Mouse (Mus musculus) liver, embryonic 12.5 days (tissue): ENCODE results near the gene Fcgbp. TPM values are rescaled to one million over a fixed set of nuclear protein-coding genes. Genes with fewer than 3 reads are reported as not detected.
"Not testable (repeated sequence)": the region's sequence is repeated elsewhere in the genome, so short reads cannot be mapped to it uniquely, and the experiment has no call there.

ENCODE experiments used
- ATAC-seq: fragments of 200-750 bp; cut with Nextera tagmentation; 2 replicates; pipeline ENCODE4 v1.8.0; 2017; ENCODE audit warnings: moderate number of reproducible peaks, mild to moderate bottlenecking, moderate library complexity
- H3K27ac ChIP-seq: fragments of 300-500 bp; sonication (generic); 2 replicates; pipeline ENCODE4 v1.5.1; 2016; ENCODE audit warnings: mild to moderate bottlenecking
- H3K27me3 ChIP-seq: fragments of 300-500 bp; sonication (generic); replicated peaks from 2 replicates; pipeline ENCODE4 v1.6.1; 2016; ENCODE audit warnings: mild to moderate bottlenecking, moderate library complexity
- H3K36me3 ChIP-seq: fragments of 300-500 bp; sonication (generic); 2 replicates; pipeline ENCODE4 v1.6.1; 2016; ENCODE audit warnings: mild to moderate bottlenecking, moderate library complexity
- H3K4me1 ChIP-seq: fragments of 300-500 bp; sonication (generic); 2 replicates; pipeline ENCODE4 v1.6.1; 2016
- H3K4me2 ChIP-seq: fragments of 300-500 bp; sonication (generic); 2 replicates; pipeline ENCODE4 v1.6.1; 2016; ENCODE audit warnings: mild to moderate bottlenecking, moderate library complexity
- H3K4me3 ChIP-seq: fragments of 300-500 bp; sonication (generic); 2 replicates; pipeline ENCODE4 v1.5.1; 2016; ENCODE audit warnings: mild to moderate bottlenecking, moderate library complexity
- H3K9ac ChIP-seq: fragments of 300-500 bp; sonication (generic); 2 replicates; pipeline ENCODE4 v1.6.1; 2016; ENCODE audit warnings: mild to moderate bottlenecking, moderate library complexity
- H3K9me3 ChIP-seq: fragments of 300-500 bp; sonication (generic); replicated peaks from 2 replicates; pipeline ENCODE4 v1.6.1; 2016; ENCODE audit warnings: mild to moderate bottlenecking, moderate library complexity
- WGBS: fragments of 180-500 bp; shearing (Covaris S2); methylation state at CpG from one replicate; pipeline ENCODE4 v1.1.7; 2016; ENCODE audit not compliant: insufficient replicate concordance; 5-methylcytosine and 5-hydroxymethylcytosine counted together
- polyA plus RNA-seq: library from polyadenylated mRNA; unstranded; fragments of >200 nt; fragmentation: Nextera tagmentation; extraction: Ambion mirVana; gene quantifications from 2 replicates; pipeline ENCODE4 v1.2.1, GENCODE M21; 2016

Gene Fcgbp
- polyA plus RNA-seq, 1 experiment from 2014 or later = 0.35 TPM

DNA sequence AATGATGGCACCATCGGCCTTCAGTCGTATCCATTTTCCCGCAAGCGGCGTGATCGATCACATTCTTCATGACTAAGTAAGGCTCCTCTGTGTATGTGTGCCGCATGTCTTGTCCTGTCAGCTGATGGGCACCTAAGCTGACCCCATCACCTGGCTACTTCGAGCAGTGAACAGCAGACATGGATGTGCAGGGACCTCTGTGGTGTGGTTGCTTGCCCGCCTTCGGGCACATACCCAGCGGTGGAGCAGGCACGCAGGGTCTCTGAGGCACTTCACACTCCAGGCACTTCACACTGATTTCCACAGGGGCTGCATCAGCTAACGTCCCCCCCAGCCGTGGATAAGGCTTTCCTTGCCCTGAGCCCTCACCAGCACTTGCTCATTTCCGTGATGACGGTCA is 28.1 kb downstream of the Fcgbp start:
- Histone ChIP-seq H3K9ac (no peak overlapping the region), H3K4me3 (no peak overlapping the region), H3K27ac (no peak overlapping the region), H3K9me3 (peaks cover 8% of the 10 kb centered on the region; the same call in 1 of the 2 replicates), H3K27me3 (peaks cover 8% of the 10 kb centered on the region; the same call in 1 of the 2 replicates), H3K4me1 (no peaks in the 10 kb centered on the region), H3K36me3 (no peaks in the 10 kb centered on the region), H3K4me2 (no peak overlapping the region)
- ATAC-seq = no peak
- 82% methylated on average over 16 of the region's 16 CpGs for WGBS

- H3K9me3 ChIP-seq = peaks cover 8% of the 10 kb centered on the region; the same call in 1 of the 2 replicates
- no peak overlapping the region for H3K4me3 ChIP-seq
- H3K4me1 ChIP-seq = no peaks in the 10 kb centered on the region
- ATAC-seq = no peak
- no peak overlapping the region for H3K4me2 ChIP-seq
- H3K27me3 ChIP-seq = peaks cover 19% of the 10 kb centered on the region
- H3K9ac ChIP-seq = no peak overlapping the region
- H3K36me3 ChIP-seq = no peaks in the 10 kb centered on the region
- 57% methylated on average over 17 of the region's 17 CpGs for WGBS
- no peak overlapping the region for H3K27ac ChIP-seq
These were observed 29.9 kb downstream of the Fcgbp start for GRCm38 (mm10) chr7:28100596-28101590.

DNA sequence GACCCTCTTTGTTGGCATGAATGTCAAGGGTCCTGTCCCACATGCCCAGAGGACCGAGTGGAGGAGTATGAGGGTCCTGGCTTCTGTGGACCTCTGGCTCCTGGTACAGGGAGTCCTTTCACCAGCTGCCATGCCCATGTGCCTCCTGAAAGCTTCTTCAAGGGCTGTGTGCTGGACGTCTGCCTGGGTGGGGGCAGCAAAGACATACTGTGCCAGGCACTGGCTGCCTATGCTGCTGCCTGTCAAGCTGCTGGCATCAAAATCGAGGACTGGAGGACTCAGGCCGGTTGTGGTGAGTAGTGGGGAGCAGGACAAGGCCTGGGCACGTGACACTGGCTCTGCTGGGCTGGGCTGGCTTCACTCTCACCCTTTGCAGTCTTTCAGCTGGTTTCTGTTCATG is 31.9 kb downstream of the Fcgbp start:
- 37% methylated on average over 5 of the region's 5 CpGs for WGBS
- ATAC-seq = not testable (repeated sequence)

DNA sequence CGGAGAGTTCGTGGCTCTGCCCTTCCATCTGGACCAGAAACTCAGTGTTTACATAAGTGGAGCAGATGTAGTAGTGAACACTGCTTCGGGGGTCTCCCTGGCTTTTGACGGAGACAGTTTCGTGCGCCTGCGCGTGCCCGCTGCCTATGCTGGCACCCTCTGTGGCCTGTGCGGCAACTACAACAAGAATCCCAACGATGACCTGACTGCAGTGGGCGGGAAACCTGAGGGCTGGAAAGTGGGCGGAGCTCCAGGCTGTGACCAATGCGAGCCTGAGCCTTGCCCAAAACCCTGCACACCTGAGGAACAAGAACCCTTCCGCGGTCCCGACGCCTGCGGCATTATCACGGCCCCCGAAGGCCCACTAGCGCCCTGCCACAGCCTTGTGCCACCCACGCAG is 33.6 kb downstream of the Fcgbp start:
- H3K4me1 ChIP-seq = no peaks in the 10 kb centered on the region
- H3K27me3 ChIP-seq = peaks cover 19% of the 10 kb centered on the region
- no peak for ATAC-seq
- WGBS = 11% methylated on average over 23 of the region's 23 CpGs
- no peaks in the 10 kb centered on the region for H3K9me3 ChIP-seq
- H3K4me3 ChIP-seq = no peak overlapping the region
- H3K4me2 ChIP-seq = 0 out of 2 replicates have a peak overlapping the region, but pooled peaks have one; percentile 22
- H3K27ac ChIP-seq = no peak overlapping the region
- H3K36me3 ChIP-seq = no peaks in the 10 kb centered on the region
- no peak overlapping the region for H3K9ac ChIP-seq

More for the DNA sequence above, 31.9 kb downstream of the Fcgbp start:
- not testable (repeated sequence) for H3K4me2 ChIP-seq, H3K4me3 ChIP-seq, H3K27ac ChIP-seq, H3K9me3 ChIP-seq, H3K36me3 ChIP-seq, H3K9ac ChIP-seq, H3K4me1 ChIP-seq
- H3K27me3 ChIP-seq = peaks cover 19% of the 10 kb centered on the region

DNA sequence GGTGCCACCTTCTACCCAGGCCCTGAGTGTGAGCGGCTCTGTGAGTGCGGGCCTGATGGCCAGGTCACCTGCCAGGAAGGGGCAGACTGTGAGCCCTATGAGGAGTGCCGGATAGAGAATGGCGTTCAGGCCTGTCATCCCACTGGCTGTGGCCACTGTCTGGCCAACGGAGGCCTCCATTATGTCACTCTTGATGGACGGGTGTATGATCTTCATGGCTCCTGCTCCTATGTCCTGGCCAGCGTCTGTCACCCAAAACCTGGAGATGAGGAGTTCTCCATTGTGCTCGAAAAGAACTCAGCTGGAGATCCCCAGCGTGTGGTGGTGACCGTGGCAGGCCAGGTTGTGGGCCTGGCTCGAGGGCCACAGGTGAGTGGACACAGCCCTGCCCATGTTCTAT is 35.2 kb downstream of the Fcgbp start:
- H3K27ac ChIP-seq = no peak overlapping the region
- H3K4me2 ChIP-seq = no peak overlapping the region
- no peaks in the 10 kb centered on the region for H3K36me3 ChIP-seq
- H3K4me3 ChIP-seq = no peak overlapping the region
- H3K4me1 ChIP-seq = no peaks in the 10 kb centered on the region
- no peak for ATAC-seq
- 74% methylated on average over 11 of the region's 11 CpGs for WGBS
- H3K9me3 ChIP-seq = no peaks in the 10 kb centered on the region
- no peak overlapping the region for H3K9ac ChIP-seq
- H3K27me3 ChIP-seq = peaks cover 19% of the 10 kb centered on the region

DNA sequence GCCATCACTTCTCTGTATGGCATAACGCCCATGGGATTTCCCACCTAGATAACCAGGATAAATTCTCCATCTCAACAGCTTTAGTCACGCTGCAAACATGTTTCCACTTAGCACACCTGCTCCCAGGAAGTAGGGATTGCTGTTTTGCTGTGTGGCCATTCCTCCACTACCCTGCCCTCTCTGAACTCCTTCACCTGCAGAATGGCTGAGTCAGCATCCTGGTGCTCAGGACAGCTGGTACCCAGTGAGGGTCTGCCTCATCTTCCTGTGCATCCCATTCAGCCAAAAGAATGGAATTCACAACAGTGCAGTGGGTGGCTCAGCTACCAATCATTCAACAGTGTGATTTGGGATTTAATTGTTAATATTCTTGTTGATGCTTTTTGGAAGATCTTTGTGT is 43.6 kb downstream of the Fcgbp start:
- no peak overlapping the region for H3K9ac ChIP-seq
- H3K27me3 ChIP-seq = no peaks in the 10 kb centered on the region
- WGBS = 71% methylated on average over 2 of the region's 2 CpGs
- ATAC-seq = no peak
- no peak overlapping the region for H3K27ac ChIP-seq
- H3K4me3 ChIP-seq = no peak overlapping the region
- no peaks in the 10 kb centered on the region for H3K9me3 ChIP-seq
- H3K4me2 ChIP-seq = no peak overlapping the region
- no peaks in the 10 kb centered on the region for H3K36me3 ChIP-seq
- H3K4me1 ChIP-seq = no peaks in the 10 kb centered on the region

DNA sequence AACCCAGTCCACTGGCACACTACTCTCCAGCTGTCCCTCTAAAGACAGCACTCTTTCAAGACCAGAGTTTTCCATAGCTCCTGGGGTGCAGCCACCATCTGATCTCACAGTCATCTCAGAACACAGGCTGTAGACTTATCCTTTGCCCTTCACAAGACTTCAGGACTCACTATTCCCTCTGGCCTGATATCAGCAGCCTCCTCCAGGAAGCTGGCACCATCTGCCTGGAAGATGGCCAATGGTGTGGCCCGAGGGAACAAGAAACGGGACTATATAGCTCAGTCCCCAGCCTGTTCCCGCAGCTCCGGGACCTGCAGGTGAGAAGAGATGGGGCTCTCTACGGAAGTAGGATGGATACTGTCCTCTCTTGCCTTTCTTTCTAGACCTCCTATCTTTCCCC is 58.1 kb downstream of the Fcgbp start, which contains the start of gene 9530053A07Rik:
Gene 9530053A07Rik, plus strand, starts transcription at position 301 of the 400 bp plus-strand sequence.
- 0 out of 2 replicates have a peak, but pooled peaks cover under 1% of the 10 kb centered on the region for H3K27me3 ChIP-seq
- H3K4me1 ChIP-seq = no peaks in the 10 kb centered on the region
- no peak for ATAC-seq
- H3K27ac ChIP-seq = no peak within 1 kb of the TSS
- no peaks in the 10 kb centered on the region for H3K9me3 ChIP-seq
- no peak within 1 kb of the TSS for H3K9ac ChIP-seq
- H3K4me3 ChIP-seq = no peak within 1 kb of the TSS
- no peaks in the 10 kb centered on the region for H3K36me3 ChIP-seq
- 61% methylated on average over 5 of the region's 5 CpGs for WGBS
- H3K4me2 ChIP-seq = no peak within 1 kb of the TSS

GRCm38 (mm10) chr7:28137613-28138012 is 66.6 kb downstream of the Fcgbp start:
- H3K36me3 ChIP-seq = no peaks in the 10 kb centered on the region
- H3K9me3 ChIP-seq = no peaks in the 10 kb centered on the region
- 46% methylated on average over 5 of the region's 5 CpGs for WGBS

DNA sequence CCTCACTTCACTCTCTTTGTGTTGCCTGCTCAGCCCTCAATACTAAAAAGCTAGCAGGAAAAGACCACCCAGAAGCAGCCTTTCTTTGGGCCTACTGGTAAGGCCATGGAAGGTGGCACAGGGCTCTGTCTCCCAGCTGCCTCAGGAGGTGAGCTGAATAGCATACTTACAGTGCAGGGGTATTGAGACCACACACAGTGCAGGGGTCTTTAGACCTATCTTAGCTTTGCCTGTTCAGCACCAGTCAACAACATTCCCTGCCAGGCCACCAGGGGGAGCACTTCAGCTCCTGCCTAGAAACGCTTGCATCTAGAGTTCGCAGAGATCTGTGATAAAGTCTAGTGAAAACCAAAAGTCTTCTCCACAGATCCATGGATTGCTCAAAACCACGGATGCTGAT is 77.2 kb downstream of the Fcgbp start:
- H3K4me3 ChIP-seq = no peak overlapping the region
- no peak for ATAC-seq
- no peaks in the 10 kb centered on the region for H3K36me3 ChIP-seq
- H3K4me2 ChIP-seq = no peak overlapping the region
- peaks cover 5% of the 10 kb centered on the region for H3K9me3 ChIP-seq
- no peak overlapping the region for H3K27ac ChIP-seq
- 0 out of 2 replicates have a peak, but pooled peaks cover 6% of the 10 kb centered on the region for H3K27me3 ChIP-seq
- H3K4me1 ChIP-seq = no peaks in the 10 kb centered on the region
- no peak overlapping the region for H3K9ac ChIP-seq
- WGBS = 18% methylated on average over 3 of the region's 3 CpGs

More at GRCm38 (mm10) chr7:28137613-28138012, 66.6 kb downstream of the Fcgbp start:
- Histone ChIP-seq H3K27me3 (0 out of 2 replicates have a peak, but pooled peaks cover 3% of the 10 kb centered on the region), H3K4me1 (no peaks in the 10 kb centered on the region), H3K27ac (no peak overlapping the region), H3K4me3 (no peak overlapping the region), H3K4me2 (no peak overlapping the region), H3K9ac (no peak overlapping the region)
- no peak for ATAC-seq

GRCm38 (mm10) chr7:28149841-28150240 is 78.8 kb downstream of the Fcgbp start:
- no peak for ATAC-seq
- H3K27me3 ChIP-seq = 0 out of 2 replicates have a peak, but pooled peaks cover 6% of the 10 kb centered on the region
- no peaks in the 10 kb centered on the region for H3K36me3 ChIP-seq
- no peaks in the 10 kb centered on the region for H3K4me1 ChIP-seq
- H3K9ac ChIP-seq = no peak overlapping the region
- H3K4me2 ChIP-seq = no peak overlapping the region
- no peak overlapping the region for H3K4me3 ChIP-seq
- 64% methylated on average over 1 of the region's 1 CpGs for WGBS
- H3K27ac ChIP-seq = no peak overlapping the region
- H3K9me3 ChIP-seq = no peaks in the 10 kb centered on the region

DNA sequence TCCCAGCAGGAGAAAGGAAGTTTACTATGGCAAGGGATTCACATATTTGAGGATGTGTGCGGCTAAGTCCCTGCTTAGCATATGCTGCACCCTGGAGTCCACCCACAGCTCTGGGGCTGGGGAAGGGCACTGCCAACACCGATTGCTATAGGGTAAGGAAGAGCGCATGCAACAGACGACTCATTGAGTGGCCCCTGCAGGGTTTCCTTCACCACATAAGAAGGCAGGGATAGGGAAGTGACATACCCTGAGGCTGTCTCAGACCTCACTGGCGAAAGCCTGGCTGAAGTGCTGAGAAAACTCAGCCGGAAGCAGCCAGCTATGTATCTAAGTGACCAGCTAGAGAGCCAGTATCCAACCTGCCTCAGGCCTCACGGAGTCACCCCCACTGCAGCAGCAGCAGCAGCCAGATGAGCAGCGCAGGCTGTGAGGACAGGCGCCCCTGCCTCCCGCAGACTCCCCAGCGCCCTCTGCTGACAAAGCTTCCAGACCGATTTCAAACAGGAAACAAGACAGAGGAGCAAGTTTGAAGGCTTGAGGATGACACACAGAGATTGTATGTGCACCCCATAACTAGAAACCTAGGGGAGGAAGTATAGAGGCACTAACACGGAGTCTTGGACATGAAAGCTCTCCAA is 80.7 kb downstream of the Fcgbp start:
- Histone ChIP-seq H3K4me3 (no peak overlapping the region), H3K27ac (no peak overlapping the region), H3K9ac (no peak overlapping the region), H3K9me3 (no peaks in the 10 kb centered on the region), H3K27me3 (0 out of 2 replicates have a peak, but pooled peaks cover 3% of the 10 kb centered on the region), H3K4me2 (no peak overlapping the region), H3K36me3 (no peaks in the 10 kb centered on the region), H3K4me1 (no peaks in the 10 kb centered on the region)
- ATAC-seq = no peak
- WGBS = 10% methylated on average over 13 of the region's 13 CpGs

GRCm38 (mm10) chr7:28153595-28153994 is 82.6 kb downstream of the Fcgbp start:
- not testable (repeated sequence) for H3K27me3 ChIP-seq, H3K9ac ChIP-seq, H3K4me1 ChIP-seq, H3K36me3 ChIP-seq, H3K4me3 ChIP-seq, ATAC-seq, H3K9me3 ChIP-seq, H3K27ac ChIP-seq, H3K4me2 ChIP-seq
- 27% methylated on average over 5 of the region's 5 CpGs for WGBS
